Mouse (Mus musculus): ENCODE results near the gene Ikzf5. TPM values are rescaled to one million over a fixed set of nuclear protein-coding genes. Genes with fewer than 3 reads are reported as not detected.
A peak's percentile ranks its signal among the peaks of the same experiment; 100 is the strongest.
"Not testable (repeated sequence)": the region's sequence is repeated elsewhere in the genome, so short reads cannot be mapped to it uniquely, and the experiment has no call there.

Gene Ikzf5
- polyA plus RNA-seq, 1 experiment from 2014 or later: 21.2 TPM

- not testable (repeated sequence) for H3K4me1 ChIP-seq; H3K27ac ChIP-seq; H3K4me3 ChIP-seq; H3K27me3 ChIP-seq (ENCODE audit: low read depth, poor library complexity, severe bottlenecking); DNase-seq (ENCODE audit: low spot score); H3K9me3 ChIP-seq (replicated peaks)
- H3K36me3 ChIP-seq: peaks cover 71% of the 10 kb centered on the region
- WGBS: 93% methylated on average over 7 of the region's 7 CpGs
Measured at GRCm38 (mm10) chr7:131391761-131392160, 18.6 kb downstream of the Ikzf5 start.

- H3K4me3 ChIP-seq: peak overlapping the region; percentile 85
- H3K27me3 ChIP-seq (ENCODE audit: low read depth, poor library complexity, severe bottlenecking): no peaks in the 10 kb centered on the region
- no peak overlapping the region for H3K27ac ChIP-seq
- peaks cover 16% of the 10 kb centered on the region for H3K4me1 ChIP-seq
- peaks cover 8% of the 10 kb centered on the region for H3K36me3 ChIP-seq
- no peak for DNase-seq (ENCODE audit: low spot score)
- no peaks in the 10 kb centered on the region for H3K9me3 ChIP-seq (replicated peaks)
- WGBS: 76% methylated on average over 9 of the region's 9 CpGs
Measured at GRCm38 (mm10) chr7:131371880-131372651, 38.3 kb downstream of the Ikzf5 start.

DNA sequence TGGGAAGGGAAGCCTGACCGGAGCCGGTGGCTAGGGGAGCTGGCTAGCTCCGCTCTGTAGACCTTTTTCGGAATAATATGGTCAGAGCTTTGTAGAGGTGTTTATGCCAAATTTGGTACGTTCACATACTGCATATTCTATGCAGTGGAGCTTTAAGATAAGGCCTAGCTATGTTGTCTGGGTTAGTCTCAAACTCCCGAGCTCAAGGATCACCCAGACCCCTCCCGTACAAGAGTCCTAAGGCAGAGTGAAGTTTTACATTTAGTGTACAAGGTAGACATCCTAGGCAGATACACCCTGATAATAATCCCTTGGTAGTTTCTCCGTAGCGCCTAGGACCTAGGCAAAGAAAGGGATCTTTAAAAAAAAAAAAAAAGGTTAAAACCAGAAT lies 38.9 kb downstream of the Ikzf5 start:
- Histone ChIP-seq H3K27ac (peak overlapping the region; percentile 98), H3K4me3 (peak overlapping the region; percentile 85), H3K4me1 (peaks cover 16% of the 10 kb centered on the region), H3K9me3 (replicated peaks) (no peaks in the 10 kb centered on the region), H3K27me3 (ENCODE audit: low read depth, poor library complexity, severe bottlenecking) (no peaks in the 10 kb centered on the region), H3K36me3 (peaks cover 8% of the 10 kb centered on the region)
- DNase-seq (ENCODE audit: low spot score): no peak
- WGBS: 12% methylated on average over 9 of the region's 9 CpGs

- peaks cover 8% of the 10 kb centered on the region for H3K36me3 ChIP-seq
- H3K4me1 ChIP-seq: peaks cover 16% of the 10 kb centered on the region
- H3K9me3 ChIP-seq (replicated peaks): no peaks in the 10 kb centered on the region
- DNase-seq (ENCODE audit: low spot score): peak; percentile 95
- WGBS: 5% methylated on average over 47 of the region's 47 CpGs
- peak within 1 kb of the TSS; percentile 98 for H3K27ac ChIP-seq
- H3K27me3 ChIP-seq (ENCODE audit: low read depth, poor library complexity, severe bottlenecking): no peaks in the 10 kb centered on the region
- peak within 1 kb of the TSS; percentile 85 for H3K4me3 ChIP-seq
Measured at GRCm38 (mm10) chr7:131370648-131371469, 39.5 kb downstream of the Ikzf5 start, which contains the start of gene Pstk. Pstk (plus strand) TSS chr7:131371141.

DNA sequence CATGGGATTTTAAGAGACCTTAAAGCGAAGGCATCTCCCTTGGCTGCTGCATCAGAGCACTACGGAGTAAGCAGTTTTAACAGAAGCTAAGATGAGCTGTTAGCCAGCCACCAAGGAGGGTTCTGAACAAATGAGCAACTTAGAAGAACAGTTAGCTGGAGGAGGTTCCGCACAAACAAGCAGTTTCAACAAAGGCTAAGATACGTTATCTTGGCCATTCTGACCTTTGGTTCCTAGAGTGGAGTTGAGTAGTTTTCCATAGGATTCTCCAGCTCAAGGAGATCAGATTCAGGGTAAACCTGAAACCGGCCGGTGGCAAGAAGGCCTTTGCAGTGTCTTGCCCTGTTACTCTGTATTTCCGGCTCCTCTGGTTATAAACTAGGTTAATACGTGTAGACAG lies 46.2 kb downstream of the Ikzf5 start:
- Histone ChIP-seq H3K36me3 (peaks cover 20% of the 10 kb centered on the region), H3K4me1 (peaks cover 17% of the 10 kb centered on the region), H3K9me3 (replicated peaks) (no peaks in the 10 kb centered on the region), H3K4me3 (no peak overlapping the region), H3K27ac (no peak overlapping the region), H3K27me3 (ENCODE audit: low read depth, poor library complexity, severe bottlenecking) (no peaks in the 10 kb centered on the region)
- no peak for DNase-seq (ENCODE audit: low spot score)
- 93% methylated on average over 8 of the region's 8 CpGs for WGBS

- Histone ChIP-seq H3K27me3 (ENCODE audit: low read depth, poor library complexity, severe bottlenecking) (no peaks in the 10 kb centered on the region), H3K4me1 (peaks cover 17% of the 10 kb centered on the region), H3K36me3 (peaks cover 34% of the 10 kb centered on the region), H3K4me3 (peak within 1 kb of the TSS; percentile 89), H3K27ac (peak within 1 kb of the TSS; percentile 96), H3K9me3 (replicated peaks) (no peaks in the 10 kb centered on the region)
- under 1% methylated on average over 55 of the region's 55 CpGs for WGBS
- peak; percentile 96 for DNase-seq (ENCODE audit: low spot score)
Measured at GRCm38 (mm10) chr7:131362615-131363300, 47.6 kb downstream of the Ikzf5 start, which contains the start of gene 2310057M21Rik. 2310057M21Rik (minus strand) TSS chr7:131362759.

DNA sequence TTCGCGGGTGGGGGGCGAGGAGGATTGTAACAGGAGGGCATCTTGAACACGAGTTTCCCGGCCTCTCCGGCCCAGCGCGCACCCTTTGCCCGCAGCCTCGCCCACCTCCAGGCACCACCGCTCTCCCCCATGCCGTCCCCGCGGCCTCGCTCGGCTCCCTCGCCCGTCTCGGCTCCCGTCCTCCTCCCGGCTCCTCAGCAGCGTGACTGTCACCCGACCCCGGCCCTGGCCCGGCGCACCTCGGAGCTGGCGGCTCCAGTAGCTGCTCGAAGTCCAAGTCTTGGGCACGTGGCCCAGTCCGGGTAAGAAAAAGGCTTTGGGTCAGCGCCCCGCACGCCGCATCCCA lies 48.1 kb downstream of the Ikzf5 start:
- Histone ChIP-seq H3K27me3 (ENCODE audit: low read depth, poor library complexity, severe bottlenecking) (no peaks in the 10 kb centered on the region), H3K4me3 (peak overlapping the region; percentile 89), H3K36me3 (peaks cover 39% of the 10 kb centered on the region), H3K4me1 (peaks cover 17% of the 10 kb centered on the region), H3K27ac (peak overlapping the region; percentile 96), H3K9me3 (replicated peaks) (no peaks in the 10 kb centered on the region)
- no peak for DNase-seq (ENCODE audit: low spot score)
- 1% methylated on average over 35 of the region's 35 CpGs for WGBS

DNA sequence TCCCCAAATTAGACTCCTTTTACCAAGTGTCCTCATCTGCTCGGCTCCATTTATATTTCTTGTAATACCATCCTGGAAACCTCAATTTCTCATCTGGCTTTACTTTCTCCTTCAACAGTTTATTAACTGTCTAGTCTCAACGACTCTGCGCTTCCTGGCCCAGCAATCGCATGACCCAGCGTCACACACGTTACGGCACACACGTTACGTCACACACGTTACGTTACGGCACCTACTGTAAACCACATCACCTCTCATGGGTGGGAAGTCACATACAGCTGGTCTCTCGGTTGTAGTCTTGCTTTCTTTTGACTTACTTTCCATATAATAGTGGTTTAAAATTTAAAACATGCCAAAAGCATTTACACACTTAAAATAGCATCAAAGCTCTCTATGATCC lies 54.2 kb downstream of the Ikzf5 start:
- H3K9me3 ChIP-seq (replicated peaks): no peaks in the 10 kb centered on the region
- peaks cover 2% of the 10 kb centered on the region for H3K4me1 ChIP-seq
- H3K4me3 ChIP-seq: no peak overlapping the region
- H3K27ac ChIP-seq: no peak overlapping the region
- WGBS: 95% methylated on average over 13 of the region's 13 CpGs
- H3K27me3 ChIP-seq (ENCODE audit: low read depth, poor library complexity, severe bottlenecking): no peaks in the 10 kb centered on the region
- H3K36me3 ChIP-seq: peaks cover 93% of the 10 kb centered on the region
- DNase-seq (ENCODE audit: low spot score): no peak

- H3K27me3 ChIP-seq (ENCODE audit: low read depth, poor library complexity, severe bottlenecking): no peaks in the 10 kb centered on the region
- no peak for DNase-seq (ENCODE audit: low spot score)
- no peaks in the 10 kb centered on the region for H3K9me3 ChIP-seq (replicated peaks)
- no peak overlapping the region for H3K4me3 ChIP-seq
- peaks cover 90% of the 10 kb centered on the region for H3K36me3 ChIP-seq
- 94% methylated on average over 7 of the region's 7 CpGs for WGBS
- H3K27ac ChIP-seq: no peak overlapping the region
- H3K4me1 ChIP-seq: no peaks in the 10 kb centered on the region
Measured at GRCm38 (mm10) chr7:131345856-131346541, 64.3 kb downstream of the Ikzf5 start.

Other genes with a start within 250 kb of the Ikzf5 start
- not detected in 2 replicates for gene 5430419D17Rik, start 236.1 kb downstream of the Ikzf5 start, polyA plus RNA-seq (2016; fragmentation: Nextera tagmentation; extraction: Ambion mirVana)
- gene Cuzd1, start 88.2 kb downstream of the Ikzf5 start, polyA plus RNA-seq (2016; fragmentation: Nextera tagmentation; extraction: Ambion mirVana): not detected in 2 replicates
- gene Fam24b, start 81.0 kb downstream of the Ikzf5 start, polyA plus RNA-seq (2016; fragmentation: Nextera tagmentation; extraction: Ambion mirVana): not detected in 2 replicates
- gene Fam24a, start 76.7 kb downstream of the Ikzf5 start, polyA plus RNA-seq (2016; fragmentation: Nextera tagmentation; extraction: Ambion mirVana): not detected in 2 replicates
- 22.6 and 25.5 TPM in 2 replicates for gene 2310057M21Rik, start 47.8 kb downstream of the Ikzf5 start, polyA plus RNA-seq (2016; fragmentation: Nextera tagmentation; extraction: Ambion mirVana)
- gene Pstk, start 39.4 kb downstream of the Ikzf5 start, polyA plus RNA-seq (2016; fragmentation: Nextera tagmentation; extraction: Ambion mirVana): 68.0 and 79.4 TPM in 2 replicates
- 51.9 and 56.2 TPM in 2 replicates for gene Acadsb, start 80 bp upstream of the Ikzf5 start, polyA plus RNA-seq (2016; fragmentation: Nextera tagmentation; extraction: Ambion mirVana)
- not detected in 2 replicates for gene Hmx3, start 132.3 kb upstream of the Ikzf5 start, polyA plus RNA-seq (2016; fragmentation: Nextera tagmentation; extraction: Ambion mirVana)
- gene Hmx2, start 138.3 kb upstream of the Ikzf5 start, polyA plus RNA-seq (2016; fragmentation: Nextera tagmentation; extraction: Ambion mirVana): not detected in 2 replicates
- 338 and 339 TPM in 2 replicates for gene Bub3, start 149.7 kb upstream of the Ikzf5 start, polyA plus RNA-seq (2016; fragmentation: Nextera tagmentation; extraction: Ambion mirVana)